Mouse (Mus musculus): ENCODE measurements at regions not wholly inside any gene's neighbourhood (a gene's known extent, or its start where the extent isn't known, plus 50 kb on each side); places are given as distances from the start of the nearest gene placed in this dataset.
"Not testable (repeated sequence)": the region's sequence is repeated elsewhere in the genome, so short reads cannot be mapped to it uniquely, and the experiment has no call there.

GRCm38 (mm10) chr1:147199959-147200358, 705.4 kb downstream of the Brinp3 start:
- DNase-seq (ENCODE audit: low spot score); H3K4me3 ChIP-seq (ENCODE audit: low read depth, low read length); H3K9ac ChIP-seq (replicated peaks; ENCODE audit: low read length); H3K9me3 ChIP-seq (replicated peaks; ENCODE audit: control insufficient read depth, low read length); H3K27ac ChIP-seq (replicated peaks; ENCODE audit: low read depth, low read length); H3K36me3 ChIP-seq (replicated peaks; ENCODE audit: control insufficient read depth, insufficient read depth, low read depth, low read length); ATAC-seq (replicated peaks; ENCODE audit: insufficient number of reproducible peaks, low FRiP score, low TSS enrichment, low read depth); H3K4me2 ChIP-seq (ENCODE audit: low read depth, low read length); H3K27me3 ChIP-seq (ENCODE audit: control insufficient read depth, insufficient read depth, low read length); H3K4me1 ChIP-seq (ENCODE audit: control insufficient read depth, insufficient read depth, low read length): not testable (repeated sequence)
- WGBS, result 90% methylated on average over 2 of the region's 2 CpGs

- not testable (repeated sequence) for H3K4me1 ChIP-seq (ENCODE audit: control insufficient read depth, insufficient read depth, low read length); H3K4me2 ChIP-seq (ENCODE audit: low read depth, low read length); H3K4me3 ChIP-seq (ENCODE audit: low read depth, low read length); H3K27me3 ChIP-seq (ENCODE audit: control insufficient read depth, insufficient read depth, low read length); H3K9ac ChIP-seq (replicated peaks; ENCODE audit: low read length); H3K36me3 ChIP-seq (replicated peaks; ENCODE audit: control insufficient read depth, insufficient read depth, low read depth, low read length); H3K27ac ChIP-seq (replicated peaks; ENCODE audit: low read depth, low read length); ATAC-seq (replicated peaks; ENCODE audit: insufficient number of reproducible peaks, low FRiP score, low TSS enrichment, low read depth); DNase-seq (ENCODE audit: low spot score); H3K9me3 ChIP-seq (replicated peaks; ENCODE audit: control insufficient read depth, low read length)
- 65% methylated on average over 7 of the region's 7 CpGs for WGBS
These were observed 720.3 kb downstream of the Brinp3 start for GRCm38 (mm10) chr1:147214890-147215289.

GRCm38 (mm10) chr1:147217965-147218364, 723.4 kb downstream of the Brinp3 start:
- no peaks in the 10 kb centered on the region for H3K4me1 ChIP-seq (ENCODE audit: control insufficient read depth, insufficient read depth, low read length)
- no peaks in the 10 kb centered on the region for H3K27me3 ChIP-seq (ENCODE audit: control insufficient read depth, insufficient read depth, low read length)
- no peaks in the 10 kb centered on the region for H3K36me3 ChIP-seq (replicated peaks; ENCODE audit: control insufficient read depth, insufficient read depth, low read depth, low read length)
- H3K9me3 ChIP-seq (replicated peaks; ENCODE audit: control insufficient read depth, low read length), result no peaks in the 10 kb centered on the region
- H3K4me2 ChIP-seq (ENCODE audit: low read depth, low read length), result no peak overlapping the region
- no peak for DNase-seq (ENCODE audit: low spot score)
- no peak overlapping the region for H3K9ac ChIP-seq (replicated peaks; ENCODE audit: low read length)
- H3K27ac ChIP-seq (replicated peaks; ENCODE audit: low read depth, low read length), result no peak overlapping the region
- no peak for ATAC-seq (replicated peaks; ENCODE audit: insufficient number of reproducible peaks, low FRiP score, low TSS enrichment, low read depth)
- no peak overlapping the region for H3K4me3 ChIP-seq (ENCODE audit: low read depth, low read length)
- WGBS, result 83% methylated on average over 2 of the region's 2 CpGs

- Histone ChIP-seq H3K4me3 (ENCODE audit: low read depth, low read length) (no peak overlapping the region), H3K9me3 (replicated peaks; ENCODE audit: control insufficient read depth, low read length) (no peaks in the 10 kb centered on the region), H3K4me2 (ENCODE audit: low read depth, low read length) (no peak overlapping the region), H3K9ac (replicated peaks; ENCODE audit: low read length) (no peak overlapping the region), H3K36me3 (replicated peaks; ENCODE audit: control insufficient read depth, insufficient read depth, low read depth, low read length) (no peaks in the 10 kb centered on the region), H3K27me3 (ENCODE audit: control insufficient read depth, insufficient read depth, low read length) (no peaks in the 10 kb centered on the region), H3K4me1 (ENCODE audit: control insufficient read depth, insufficient read depth, low read length) (no peaks in the 10 kb centered on the region), H3K27ac (replicated peaks; ENCODE audit: low read depth, low read length) (no peak overlapping the region)
- 88% methylated on average over 2 of the region's 2 CpGs for WGBS
- no peak for ATAC-seq (replicated peaks; ENCODE audit: insufficient number of reproducible peaks, low FRiP score, low TSS enrichment, low read depth)
- no peak for DNase-seq (ENCODE audit: low spot score)
These were observed 724.9 kb downstream of the Brinp3 start for GRCm38 (mm10) chr1:147219438-147219837.

GRCm38 (mm10) chr1:147223232-147223925, 728.8 kb downstream of the Brinp3 start:
- Histone ChIP-seq H3K4me1 (ENCODE audit: control insufficient read depth, insufficient read depth, low read length) (no peaks in the 10 kb centered on the region), H3K36me3 (replicated peaks; ENCODE audit: control insufficient read depth, insufficient read depth, low read depth, low read length) (no peaks in the 10 kb centered on the region), H3K4me3 (ENCODE audit: low read depth, low read length) (no peak overlapping the region), H3K27ac (replicated peaks; ENCODE audit: low read depth, low read length) (no peak overlapping the region), H3K4me2 (ENCODE audit: low read depth, low read length) (no peak overlapping the region), H3K9ac (replicated peaks; ENCODE audit: low read length) (no peak overlapping the region), H3K9me3 (replicated peaks; ENCODE audit: control insufficient read depth, low read length) (no peaks in the 10 kb centered on the region), H3K27me3 (ENCODE audit: control insufficient read depth, insufficient read depth, low read length) (no peaks in the 10 kb centered on the region)
- WGBS, result 61% methylated on average over 3 of the region's 3 CpGs
- no peak for DNase-seq (ENCODE audit: low spot score)
- no peak for ATAC-seq (replicated peaks; ENCODE audit: insufficient number of reproducible peaks, low FRiP score, low TSS enrichment, low read depth)

GRCm38 (mm10) chr1:147237565-147237964, 743.0 kb downstream of the Brinp3 start:
- Histone ChIP-seq H3K4me1 (ENCODE audit: control insufficient read depth, insufficient read depth, low read length) (no peaks in the 10 kb centered on the region), H3K4me2 (ENCODE audit: low read depth, low read length) (no peak overlapping the region), H3K9ac (replicated peaks; ENCODE audit: low read length) (no peak overlapping the region), H3K9me3 (replicated peaks; ENCODE audit: control insufficient read depth, low read length) (no peaks in the 10 kb centered on the region), H3K4me3 (ENCODE audit: low read depth, low read length) (no peak overlapping the region), H3K27me3 (ENCODE audit: control insufficient read depth, insufficient read depth, low read length) (no peaks in the 10 kb centered on the region), H3K36me3 (replicated peaks; ENCODE audit: control insufficient read depth, insufficient read depth, low read depth, low read length) (no peaks in the 10 kb centered on the region), H3K27ac (replicated peaks; ENCODE audit: low read depth, low read length) (no peak overlapping the region)
- no peak for DNase-seq (ENCODE audit: low spot score)
- WGBS, result 81% methylated on average over 3 of the region's 3 CpGs
- ATAC-seq (replicated peaks; ENCODE audit: insufficient number of reproducible peaks, low FRiP score, low TSS enrichment, low read depth), result no peak

- no peak overlapping the region for H3K9ac ChIP-seq (replicated peaks; ENCODE audit: low read length)
- H3K4me1 ChIP-seq (ENCODE audit: control insufficient read depth, insufficient read depth, low read length), result no peaks in the 10 kb centered on the region
- H3K27me3 ChIP-seq (ENCODE audit: control insufficient read depth, insufficient read depth, low read length), result no peaks in the 10 kb centered on the region
- no peak overlapping the region for H3K4me3 ChIP-seq (ENCODE audit: low read depth, low read length)
- no peaks in the 10 kb centered on the region for H3K36me3 ChIP-seq (replicated peaks; ENCODE audit: control insufficient read depth, insufficient read depth, low read depth, low read length)
- H3K9me3 ChIP-seq (replicated peaks; ENCODE audit: control insufficient read depth, low read length), result no peaks in the 10 kb centered on the region
- H3K4me2 ChIP-seq (ENCODE audit: low read depth, low read length), result no peak overlapping the region
- DNase-seq (ENCODE audit: low spot score) (no peak), ATAC-seq (replicated peaks; ENCODE audit: insufficient number of reproducible peaks, low FRiP score, low TSS enrichment, low read depth) (no peak)
- H3K27ac ChIP-seq (replicated peaks; ENCODE audit: low read depth, low read length), result no peak overlapping the region
- WGBS, result 81% methylated on average over 3 of the region's 3 CpGs
These were observed 744.5 kb downstream of the Brinp3 start for GRCm38 (mm10) chr1:147239108-147239507.

- Histone ChIP-seq H3K27ac (replicated peaks; ENCODE audit: low read depth, low read length) (no peak overlapping the region), H3K9me3 (replicated peaks; ENCODE audit: control insufficient read depth, low read length) (no peaks in the 10 kb centered on the region), H3K36me3 (replicated peaks; ENCODE audit: control insufficient read depth, insufficient read depth, low read depth, low read length) (no peaks in the 10 kb centered on the region), H3K27me3 (ENCODE audit: control insufficient read depth, insufficient read depth, low read length) (no peaks in the 10 kb centered on the region), H3K4me3 (ENCODE audit: low read depth, low read length) (no peak overlapping the region), H3K9ac (replicated peaks; ENCODE audit: low read length) (no peak overlapping the region), H3K4me2 (ENCODE audit: low read depth, low read length) (no peak overlapping the region), H3K4me1 (ENCODE audit: control insufficient read depth, insufficient read depth, low read length) (no peaks in the 10 kb centered on the region)
- ATAC-seq (replicated peaks; ENCODE audit: insufficient number of reproducible peaks, low FRiP score, low TSS enrichment, low read depth) (no peak), DNase-seq (ENCODE audit: low spot score) (peak; percentile 65)
- 85% methylated on average over 1 of the region's 1 CpGs for WGBS
These were observed 778.8 kb downstream of the Brinp3 start for GRCm38 (mm10) chr1:147273324-147273723.

Data from embryonic facial prominence, embryonic 11.5 days (tissue).